16 mouse cellular contexts compared by ENCODE assay signal in the genomic region with DNA sequence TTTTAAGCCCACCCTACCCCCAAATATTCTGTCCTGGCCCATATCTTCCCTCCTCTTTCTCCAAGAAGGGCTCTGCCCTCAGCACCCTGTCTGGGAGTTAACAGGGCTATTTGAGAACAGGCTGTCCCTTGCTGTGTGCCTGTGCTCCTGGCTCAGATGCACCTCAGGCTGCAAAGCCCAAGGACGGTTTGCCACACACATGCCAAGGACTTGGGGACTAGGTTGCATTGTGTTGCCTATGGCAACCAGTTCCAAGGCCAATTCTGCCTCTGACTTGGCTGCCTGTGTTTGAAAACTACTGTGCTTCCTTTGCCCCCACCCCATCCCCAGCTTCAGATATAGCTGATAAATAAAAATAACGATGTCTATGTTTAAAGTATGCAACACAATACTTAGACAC.
DNase-seq lines count a peak whose midpoint lies in the region; ATAC-seq and TF ChIP-seq lines count a peak whose summit lies in the region.
"Had no signal": no experiment of that assay in that cellular context is flagged by ENCODE, and none has a peak within 500 bp of the region (broad histone marks: within the 10 kb centered on the region; RNA-seq: fewer than 3 reads in every experiment).

No protein-coding gene starts in this region.

- no peak overlapping the region for H3K4me2 ChIP-seq in kidney, embryonic 15.5 days
- H3K4me2 ChIP-seq in intestine, embryonic 15.5 days (replicated peaks), result no peak overlapping the region
- H3K4me2 ChIP-seq: embryonic facial prominence, embryonic 15.5 days had no signal

- H3K36me3 ChIP-seq in kidney, embryonic 15.5 days, result no peaks in the 10 kb centered on the region
- H3K36me3 ChIP-seq in intestine, embryonic 15.5 days, result no peaks in the 10 kb centered on the region
- H3K36me3 ChIP-seq: embryonic facial prominence, embryonic 15.5 days had no signal

- ATAC-seq in kidney, embryonic 15.5 days (replicated peaks; ENCODE audit: low FRiP score), result no peak
- no peak for ATAC-seq in intestine, embryonic 15.5 days
- ATAC-seq: inflammation-experienced regulatory T-cells, adult 6 months; lung, postnatal 0 days; midbrain, embryonic 16.5 days had no signal

- 0 out of 2 replicates have a peak overlapping the region, but pooled peaks have one; percentile 1 for H3K27ac ChIP-seq in layer of hippocampus, adult 2 months
- H3K27ac ChIP-seq in kidney, embryonic 15.5 days, result no peak overlapping the region
- no peak overlapping the region for H3K27ac ChIP-seq in intestine, embryonic 15.5 days
- H3K27ac ChIP-seq: embryonic facial prominence, embryonic 15.5 days had no signal

- DNase-seq in layer of hippocampus, adult 2 months (ENCODE audit: low spot score in 2 of 2), result no peak
- DNase-seq in layer of hippocampus, adult 9-11 months, result no peak
- DNase-seq in right cerebral cortex, postnatal 10 days (ENCODE audit: low spot score in 2 of 2), result peak; percentile 32 to 47
- no peak for DNase-seq in right cerebral cortex, postnatal 14 days
- DNase-seq in adrenal gland, postnatal 36 days, result peak; percentile 85 to 88
- DNase-seq: cerebellum, adult 9-11 months; kidney, adult 9 months; kidney, postnatal 36 days; liver; thymus, adult 2 months had no signal

- TF ChIP-seq CTCF in layer of hippocampus, adult 2 months (conservative IDR thresholded peaks at IDR 0.05), result no peak

- 58% methylated on average over 2 of the region's 2 CpGs for WGBS in kidney, embryonic 15.5 days
- WGBS in intestine, embryonic 15.5 days, result 67% methylated on average over 2 of the region's 2 CpGs

- no peaks in the 10 kb centered on the region for H3K27me3 ChIP-seq in kidney, embryonic 15.5 days
- no peaks in the 10 kb centered on the region for H3K27me3 ChIP-seq in intestine, embryonic 15.5 days (replicated peaks)
- H3K27me3 ChIP-seq: embryonic facial prominence, embryonic 15.5 days had no signal

- no peak overlapping the region for H3K9ac ChIP-seq in kidney, embryonic 15.5 days
- H3K9ac ChIP-seq in intestine, embryonic 15.5 days, result no peak overlapping the region
- H3K9ac ChIP-seq: embryonic facial prominence, embryonic 15.5 days had no signal

- H3K4me3 ChIP-seq in layer of hippocampus, adult 2 months, result no peak overlapping the region
- H3K4me3 ChIP-seq in kidney, embryonic 15.5 days (replicated peaks), result no peak overlapping the region
- H3K4me3 ChIP-seq in intestine, embryonic 15.5 days (replicated peaks), result no peak overlapping the region
- H3K4me3 ChIP-seq: embryonic facial prominence, embryonic 15.5 days had no signal

- H3K9me3 ChIP-seq in kidney, embryonic 15.5 days (replicated peaks), result no peaks in the 10 kb centered on the region
- no peaks in the 10 kb centered on the region for H3K9me3 ChIP-seq in intestine, embryonic 15.5 days
- H3K9me3 ChIP-seq: embryonic facial prominence, embryonic 15.5 days had no signal

- no peaks in the 10 kb centered on the region for H3K4me1 ChIP-seq in kidney, embryonic 15.5 days
- no peaks in the 10 kb centered on the region for H3K4me1 ChIP-seq in intestine, embryonic 15.5 days (replicated peaks)
- H3K4me1 ChIP-seq: embryonic facial prominence, embryonic 15.5 days had no signal

Comparison
In these comparisons a context has a peak if more than half of its experiments do, and no peak if none do; other contexts are left out.
1. DNase-seq: peak in right cerebral cortex, postnatal 10 days (2 of 2) and adrenal gland, postnatal 36 days (2 of 2); none in layer of hippocampus, adult 2 months (0 of 2), layer of hippocampus, adult 9-11 months (single experiment) and right cerebral cortex, postnatal 14 days (single experiment).